Mouse (Mus musculus) neural tube, embryonic 11.5 days (tissue): Measurements from ENCODE around the gene Serpinh1. TPM values are rescaled to one million over a fixed set of nuclear protein-coding genes. Genes with fewer than 3 reads are reported as not detected.

ENCODE experiments used
- ATAC-seq: fragments of 200-750 bp; cut with Nextera tagmentation; 2 replicates; pipeline ENCODE4 v1.8.0; 2017; ENCODE audit warnings: moderate number of reproducible peaks, mild to moderate bottlenecking, moderate TSS enrichment, moderate library complexity; ENCODE audit not compliant: insufficient read depth, low FRiP score, low TSS enrichment
- DNase-seq: peaks from one replicate; pipeline ENCODE4 v3.0.0-alpha.2; 2015; ENCODE audit warnings: low spot score
- H3K27ac ChIP-seq: fragments of 300-500 bp; sonication (generic); 2 replicates; pipeline ENCODE4 v1.5.1; 2014; ENCODE audit warnings: low read depth, mild to moderate bottlenecking, low read length
- H3K27me3 ChIP-seq: fragments of 300-500 bp; sonication (generic); 2 replicates; pipeline ENCODE4 v1.6.1; 2014; ENCODE audit warnings: mild to moderate bottlenecking, low read length, mixed read lengths; ENCODE audit not compliant: control insufficient read depth, insufficient read depth
- H3K36me3 ChIP-seq: fragments of 300-500 bp; sonication (generic); 2 replicates; pipeline ENCODE4 v1.6.1; 2014; ENCODE audit warnings: mild to moderate bottlenecking, low read length, moderate library complexity, mixed read lengths; ENCODE audit not compliant: control insufficient read depth, insufficient read depth
- H3K4me1 ChIP-seq: fragments of 300-500 bp; sonication (generic); 2 replicates; pipeline ENCODE4 v1.6.1; 2014; ENCODE audit warnings: low read length, mixed read lengths; ENCODE audit not compliant: control insufficient read depth, insufficient read depth
- H3K4me2 ChIP-seq: fragments of 300-500 bp; sonication (generic); 2 replicates; pipeline ENCODE4 v1.6.1; 2014; ENCODE audit warnings: low read depth, mild to moderate bottlenecking, moderate library complexity
- H3K4me3 ChIP-seq: fragments of 300-500 bp; sonication (generic); 2 replicates; pipeline ENCODE4 v1.5.1; 2014; ENCODE audit warnings: low read depth, low read length
- H3K9ac ChIP-seq: fragments of 300-500 bp; sonication (generic); 2 replicates; pipeline ENCODE4 v1.6.1; 2014; ENCODE audit warnings: mild to moderate bottlenecking, low read length
- H3K9me3 ChIP-seq: fragments of 300-500 bp; sonication (generic); 2 replicates; pipeline ENCODE4 v1.6.1; 2016; ENCODE audit warnings: low read length; ENCODE audit not compliant: control insufficient read depth
- WGBS: fragments of 180-500 bp; shearing (Covaris S2); extraction: QIAGEN DNeasy Blood & Tissue Kit; methylation state at CpG from one replicate; pipeline ENCODE4 v1.1.7; 2014; 5-methylcytosine and 5-hydroxymethylcytosine counted together
- polyA plus RNA-seq: library from polyadenylated mRNA; unstranded; fragments of >200 nt; fragmentation: Nextera tagmentation; extraction: Ambion mirVana; gene quantifications from 2 replicates; pipeline ENCODE4 v1.2.1, GENCODE M21; 2014

Serpinh1 gene
- polyA plus RNA-seq, 1 experiment from 2014 or later: 339 TPM

- WGBS: 5% methylated on average over 10 of the region's 10 CpGs
- Histone ChIP-seq H3K27ac (peak overlapping the region; percentile 85), H3K4me3 (no peak overlapping the region), H3K4me2 (0 out of 2 replicates have a peak overlapping the region, but pooled peaks have one; percentile 8), H3K9me3 (no peaks in the 10 kb centered on the region), H3K4me1 (peaks cover 30% of the 10 kb centered on the region), H3K27me3 (no peaks in the 10 kb centered on the region), H3K9ac (peak overlapping the region; percentile 32; the same call in 1 of the 2 replicates), H3K36me3 (no peaks in the 10 kb centered on the region)
- peak; percentile 96 for ATAC-seq
- peak; percentile 92 for DNase-seq
Measured at GRCm38 (mm10) chr7:99360021-99360802, 7.2 kb upstream of the Serpinh1 start.

GRCm38 (mm10) chr7:99358371-99358770 lies 5.3 kb upstream of the Serpinh1 start:
- Histone ChIP-seq H3K9ac (no peak overlapping the region), H3K27ac (no peak overlapping the region), H3K36me3 (no peaks in the 10 kb centered on the region), H3K27me3 (no peaks in the 10 kb centered on the region), H3K4me2 (no peak overlapping the region), H3K4me3 (no peak overlapping the region), H3K4me1 (peaks cover 36% of the 10 kb centered on the region), H3K9me3 (no peaks in the 10 kb centered on the region)
- DNase-seq (no peak), ATAC-seq (no peak)
- 93% methylated on average over 8 of the region's 8 CpGs for WGBS

- ATAC-seq: no peak
- DNase-seq: no peak
- Histone ChIP-seq H3K4me1 (peaks cover 43% of the 10 kb centered on the region), H3K36me3 (no peaks in the 10 kb centered on the region), H3K9ac (0 out of 2 replicates have a peak overlapping the region, but pooled peaks have one; percentile 5), H3K4me2 (no peak overlapping the region), H3K9me3 (no peaks in the 10 kb centered on the region), H3K4me3 (no peak overlapping the region), H3K27me3 (no peaks in the 10 kb centered on the region), H3K27ac (no peak overlapping the region)
- WGBS: 67% methylated on average over 7 of the region's 7 CpGs
Measured at GRCm38 (mm10) chr7:99357201-99357600, 4.2 kb upstream of the Serpinh1 start.

- no peaks in the 10 kb centered on the region for H3K27me3 ChIP-seq
- DNase-seq (no peak), ATAC-seq (no peak)
- H3K9ac ChIP-seq: peak overlapping the region; percentile 46; the same call in 1 of the 2 replicates
- H3K9me3 ChIP-seq: no peaks in the 10 kb centered on the region
- H3K4me2 ChIP-seq: no peak overlapping the region; the same call in 1 of the 2 replicates
- 43% methylated on average over 8 of the region's 9 CpGs for WGBS
- peak overlapping the region; percentile 87 for H3K27ac ChIP-seq
- H3K4me1 ChIP-seq: peaks cover 49% of the 10 kb centered on the region
- H3K36me3 ChIP-seq: no peaks in the 10 kb centered on the region
- H3K4me3 ChIP-seq: no peak overlapping the region
Measured at GRCm38 (mm10) chr7:99356244-99356930, 3.3 kb upstream of the Serpinh1 start.

- DNase-seq (peak; percentile 85), ATAC-seq (no peak)
- Histone ChIP-seq H3K9me3 (no peaks in the 10 kb centered on the region), H3K27me3 (no peaks in the 10 kb centered on the region), H3K4me3 (no peak overlapping the region), H3K9ac (peak overlapping the region; percentile 46; the same call in 1 of the 2 replicates), H3K4me1 (peaks cover 51% of the 10 kb centered on the region), H3K27ac (peak overlapping the region; percentile 87), H3K4me2 (peak overlapping the region; percentile 19; the same call in 1 of the 2 replicates), H3K36me3 (no peaks in the 10 kb centered on the region)
- WGBS: 7% methylated on average over 7 of the region's 7 CpGs
Measured at GRCm38 (mm10) chr7:99355731-99356131, 2.7 kb upstream of the Serpinh1 start.

GRCm38 (mm10) chr7:99351802-99352517 lies 1.1 kb downstream of the Serpinh1 start:
- DNase-seq (peak; percentile 80), ATAC-seq (peak; percentile 71)
- Histone ChIP-seq H3K36me3 (peaks cover 11% of the 10 kb centered on the region), H3K27me3 (no peaks in the 10 kb centered on the region), H3K4me1 (peaks cover 49% of the 10 kb centered on the region), H3K27ac (peak overlapping the region; percentile 86), H3K4me3 (peak overlapping the region; percentile 44), H3K9ac (peak overlapping the region; percentile 81), H3K9me3 (no peaks in the 10 kb centered on the region), H3K4me2 (peak overlapping the region; percentile 71)
- under 1% methylated on average over 18 of the region's 18 CpGs for WGBS

- ATAC-seq: peak; percentile 3; the same call in 1 of the 2 replicates
- Histone ChIP-seq H3K9me3 (no peaks in the 10 kb centered on the region), H3K27me3 (no peaks in the 10 kb centered on the region), H3K4me1 (peaks cover 44% of the 10 kb centered on the region), H3K36me3 (peaks cover 19% of the 10 kb centered on the region), H3K4me3 (peak overlapping the region; percentile 44), H3K9ac (peak overlapping the region; percentile 81), H3K4me2 (peak overlapping the region; percentile 71), H3K27ac (peak overlapping the region; percentile 86)
- peak; percentile 50 for DNase-seq
- WGBS: 10% methylated on average over 12 of the region's 12 CpGs
Measured at GRCm38 (mm10) chr7:99351104-99351801, 1.8 kb downstream of the Serpinh1 start.
